Mouse (Mus musculus) MEL-GATA-1-ER (cell line): Measurements from ENCODE around the gene Cxcr3.

Experiments used
- DNase-seq: peaks from one replicate; pipeline ENCODE4 v3.0.0-alpha.2; 2012; ENCODE audit warnings: low read depth; ENCODE audit errors: extremely low read depth

Cxcr3 gene

DNA sequence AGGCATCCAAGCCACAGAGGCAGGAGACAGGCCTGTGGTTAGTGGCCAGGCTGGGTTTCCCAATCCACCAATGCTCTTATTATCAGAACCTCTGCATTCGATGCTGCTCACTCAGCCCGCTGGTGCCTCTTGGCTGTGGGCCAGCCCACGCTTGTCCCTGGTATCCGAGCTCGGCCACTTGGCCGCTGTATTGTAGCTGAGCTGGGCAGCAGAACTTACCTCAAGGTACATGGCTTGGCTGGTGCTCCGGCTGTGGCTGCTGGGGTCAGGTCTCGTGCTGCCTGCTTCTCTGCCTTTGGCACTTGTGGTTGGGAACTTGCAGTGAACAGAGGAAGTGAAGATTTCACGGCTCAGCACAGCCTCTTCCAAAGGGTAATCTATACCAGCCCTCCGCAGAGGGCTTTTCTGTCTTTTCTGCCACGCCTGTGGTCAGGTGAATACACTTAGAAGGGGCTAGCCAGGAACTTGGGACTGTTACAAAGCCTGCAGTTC is at the start of gene Cxcr3:
Gene Cxcr3 (minus strand): TSS at position 442 of the 492 bp plus-strand sequence.
- DNase-seq, result peak; percentile 47

DNA sequence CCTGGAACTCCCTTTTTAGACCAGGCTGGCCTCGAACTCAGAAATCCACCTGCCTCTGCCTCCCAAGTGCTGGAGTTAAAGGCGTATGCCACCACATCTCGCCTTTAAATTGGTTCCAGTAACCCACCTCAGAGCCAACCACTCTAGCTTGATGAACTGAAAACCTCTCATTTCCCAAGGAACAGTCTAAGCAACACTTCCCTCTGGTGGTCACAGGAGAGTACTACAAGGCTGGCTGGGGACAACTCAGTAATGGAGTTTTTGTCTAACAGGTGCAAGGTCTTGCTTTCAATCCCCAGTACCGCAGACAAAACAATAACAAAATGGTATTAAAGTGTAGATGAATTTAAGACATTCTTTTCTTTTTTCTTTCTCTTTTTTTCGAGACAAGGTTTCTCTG is 38.0 kb upstream of the Cxcr3 start:
- peak; percentile 49 for DNase-seq

GRCm38 (mm10) chrX:101770307-101770706 is 36.2 kb upstream of the Cxcr3 start:
- peak; percentile 76 for DNase-seq

DNA sequence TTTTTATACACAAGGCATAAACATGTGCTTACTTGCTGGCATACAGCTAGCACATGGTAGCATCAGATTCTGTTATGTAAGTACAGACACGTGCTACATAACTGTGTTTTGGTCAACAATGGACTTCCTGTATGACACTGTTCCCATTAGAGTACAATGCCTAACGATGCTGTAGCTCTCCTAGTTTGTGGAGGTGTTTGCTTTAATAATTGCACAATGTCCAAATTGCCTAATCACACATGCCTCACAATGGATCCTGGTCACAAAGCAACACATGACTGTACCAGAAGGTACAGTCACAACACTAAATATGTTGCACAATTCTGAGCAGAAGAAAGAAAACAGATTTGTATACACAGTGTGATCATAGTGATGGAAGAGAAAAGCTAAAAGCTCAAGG is 35.4 kb upstream of the Cxcr3 start:
- DNase-seq, result no peak

DNA sequence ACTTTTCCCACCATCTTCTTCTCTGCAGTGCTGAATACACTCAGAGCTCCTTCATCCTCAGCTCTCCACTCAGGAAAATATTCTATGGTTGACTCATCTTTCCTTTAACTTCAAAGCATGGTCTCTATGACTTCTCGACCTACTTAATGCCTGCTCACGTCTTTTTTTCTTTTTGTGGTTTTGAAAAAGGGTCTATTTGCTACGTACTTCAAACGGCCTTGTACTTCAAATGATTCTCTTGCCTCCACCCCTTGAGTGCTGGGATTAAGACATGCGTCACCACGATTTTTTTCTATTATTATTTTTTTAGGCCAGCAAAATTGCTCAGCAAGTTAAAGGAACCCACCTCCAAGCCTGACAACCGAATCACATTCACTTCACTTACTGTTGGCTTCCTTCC is 33.2 kb upstream of the Cxcr3 start:
- DNase-seq, result no peak

- DNase-seq, result no peak
Observed at GRCm38 (mm10) chrX:101765111-101765510, 31.0 kb upstream of the Cxcr3 start.

DNA sequence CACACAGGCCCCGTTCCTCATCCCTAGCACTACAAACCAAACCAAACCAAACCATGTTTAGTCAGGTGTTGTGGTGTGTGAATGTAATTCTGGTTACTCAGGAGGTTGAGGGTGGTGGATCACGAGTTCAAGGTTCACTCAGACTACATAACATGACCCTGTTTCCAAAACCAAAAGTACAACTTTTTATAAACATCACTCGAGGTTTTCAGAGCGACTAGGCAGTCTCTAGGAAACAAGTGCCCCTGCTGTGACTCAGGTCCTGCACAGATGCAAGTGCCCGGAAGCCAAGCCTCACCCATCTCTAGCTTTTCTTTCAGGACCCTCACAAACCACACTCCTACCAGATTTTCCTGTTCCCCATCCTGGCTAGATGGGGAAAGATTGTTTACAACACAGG is 30.6 kb upstream of the Cxcr3 start:
- DNase-seq, result no peak

DNA sequence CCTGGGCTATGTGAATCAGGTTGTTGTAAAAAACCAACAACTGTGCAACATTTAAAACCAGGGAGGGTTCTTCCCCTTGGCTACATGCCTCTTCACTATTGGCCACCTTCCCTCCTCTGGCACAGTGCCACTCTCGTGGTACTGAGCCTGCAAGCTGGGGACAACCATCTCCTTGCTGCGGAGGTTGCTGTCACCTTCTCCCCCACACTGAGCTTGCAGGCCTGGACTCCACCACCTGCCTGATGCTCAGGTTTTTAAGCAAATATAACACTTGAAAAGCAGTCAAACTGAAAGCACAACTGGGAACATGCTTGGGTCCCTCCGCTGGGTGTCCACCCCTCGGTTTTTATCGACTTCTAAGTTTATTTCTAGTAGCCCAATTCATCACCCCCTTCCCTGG is 20.4 kb upstream of the Cxcr3 start:
- no peak for DNase-seq

DNA sequence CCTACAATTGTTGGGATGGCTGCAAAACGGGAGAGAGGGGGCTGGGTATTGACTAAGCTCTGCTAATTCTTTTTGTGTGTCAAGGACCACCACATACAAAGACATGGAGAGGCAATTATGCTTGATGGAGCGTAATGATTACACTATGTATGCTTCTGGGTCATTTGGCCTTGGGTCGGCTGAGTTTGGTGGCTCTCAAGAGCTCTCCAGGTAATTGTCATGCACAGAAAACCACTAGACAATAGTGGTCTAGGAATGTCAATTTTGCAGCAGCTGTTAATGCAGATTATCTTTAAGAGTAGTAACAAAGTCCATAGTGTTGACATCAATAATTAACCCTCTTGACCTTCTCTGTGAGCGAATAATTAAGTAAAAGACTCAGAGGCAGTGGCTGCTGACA is 16.1 kb upstream of the Cxcr3 start:
- DNase-seq, result no peak

GRCm38 (mm10) chrX:101741064-101741433 is 7.0 kb upstream of the Cxcr3 start:
- DNase-seq, result no peak

DNA sequence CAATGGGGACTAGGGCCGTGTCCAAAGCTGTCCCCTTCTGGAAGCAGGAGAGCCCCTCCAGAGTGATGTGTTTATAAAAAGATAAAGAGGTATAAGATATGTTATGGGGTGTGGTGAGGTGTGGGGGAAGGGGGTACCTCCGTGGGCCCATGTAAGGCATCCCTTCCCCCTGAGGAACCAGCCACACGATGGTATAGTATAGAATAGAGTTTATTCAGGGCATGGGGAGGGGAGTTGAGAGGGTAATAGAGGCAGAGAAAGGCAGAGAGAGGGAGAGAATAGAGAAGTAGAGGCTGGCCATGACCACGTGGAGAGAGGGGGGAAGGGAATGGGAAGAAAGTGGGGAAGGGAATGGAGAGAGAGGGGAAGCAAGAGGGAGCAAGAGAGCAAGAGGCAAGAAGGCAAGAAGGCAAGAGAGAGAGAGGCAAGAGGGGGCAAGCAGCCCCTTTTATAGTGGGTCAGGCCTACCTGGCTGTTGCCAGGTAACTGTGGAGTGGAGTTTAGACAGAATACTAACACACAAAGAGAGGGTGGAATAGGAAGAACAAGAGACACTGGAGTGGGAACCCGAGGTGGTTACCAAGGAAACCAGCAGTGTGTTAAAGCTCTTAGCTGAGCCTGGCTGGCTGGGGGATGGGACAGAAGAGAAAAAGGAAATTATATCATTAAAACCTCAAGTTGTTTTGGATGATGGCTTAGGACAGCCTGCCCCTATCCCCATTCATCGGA is 6.4 kb upstream of the Cxcr3 start:
- DNase-seq, result no peak

DNA sequence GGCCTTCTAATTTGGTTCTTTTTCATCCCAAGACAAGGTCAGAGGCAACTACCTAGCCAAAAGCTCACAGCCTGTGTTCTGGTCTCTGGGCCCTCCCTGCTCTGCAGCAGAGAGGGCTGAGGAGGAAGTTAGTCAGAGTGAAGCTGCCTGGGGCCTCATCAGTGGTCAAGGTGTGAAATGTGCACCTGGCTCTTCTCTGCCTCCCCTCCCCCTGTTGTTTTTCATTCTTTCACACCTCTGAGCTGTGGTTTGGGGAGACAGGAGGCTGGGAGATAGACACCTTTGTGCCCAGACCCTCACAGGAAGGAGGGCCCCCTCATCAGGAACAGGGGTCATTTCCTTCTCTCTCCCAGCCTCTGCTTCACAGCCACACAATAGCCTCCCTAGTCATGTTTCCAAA is 3.1 kb upstream of the Cxcr3 start:
- no peak for DNase-seq

GRCm38 (mm10) chrX:101734981-101735380 is 912 bp upstream of the Cxcr3 start:
- no peak for DNase-seq

GRCm38 (mm10) chrX:101733288-101733687 is 781 bp downstream of the Cxcr3 start:
- DNase-seq, result peak; percentile 38

- DNase-seq, result no peak
Observed at GRCm38 (mm10) chrX:101732644-101733043, 1.4 kb downstream of the Cxcr3 start.

GRCm38 (mm10) chrX:101730010-101730409 is 4.1 kb downstream of the Cxcr3 start:
- no peak for DNase-seq

DNA sequence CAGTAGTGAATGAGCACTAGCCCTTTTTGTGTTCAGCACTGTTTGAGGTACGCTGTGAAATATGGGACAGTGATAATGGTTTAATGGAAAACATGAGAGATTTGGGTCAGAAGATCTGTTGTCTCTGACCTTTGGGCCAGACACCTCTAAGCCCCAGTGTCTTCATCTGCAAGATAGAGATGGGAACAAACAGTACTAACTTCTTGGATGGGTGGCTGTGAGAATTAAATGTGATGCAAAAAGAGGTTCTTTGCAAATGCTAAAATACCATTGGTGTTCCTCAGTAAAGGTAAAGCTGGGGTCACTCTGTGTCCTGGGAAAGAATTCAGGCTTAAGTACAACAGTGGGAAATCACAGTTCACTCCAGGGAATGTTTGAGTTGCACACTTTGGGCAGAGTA is 13.7 kb downstream of the Cxcr3 start:
- no peak for DNase-seq

- DNase-seq, result no peak
Observed at GRCm38 (mm10) chrX:101705111-101705510, 29.0 kb downstream of the Cxcr3 start.

GRCm38 (mm10) chrX:101698232-101698631 is 35.8 kb downstream of the Cxcr3 start:
- no peak for DNase-seq

- no peak for DNase-seq
Observed at GRCm38 (mm10) chrX:101697537-101697936, 36.5 kb downstream of the Cxcr3 start.

DNA sequence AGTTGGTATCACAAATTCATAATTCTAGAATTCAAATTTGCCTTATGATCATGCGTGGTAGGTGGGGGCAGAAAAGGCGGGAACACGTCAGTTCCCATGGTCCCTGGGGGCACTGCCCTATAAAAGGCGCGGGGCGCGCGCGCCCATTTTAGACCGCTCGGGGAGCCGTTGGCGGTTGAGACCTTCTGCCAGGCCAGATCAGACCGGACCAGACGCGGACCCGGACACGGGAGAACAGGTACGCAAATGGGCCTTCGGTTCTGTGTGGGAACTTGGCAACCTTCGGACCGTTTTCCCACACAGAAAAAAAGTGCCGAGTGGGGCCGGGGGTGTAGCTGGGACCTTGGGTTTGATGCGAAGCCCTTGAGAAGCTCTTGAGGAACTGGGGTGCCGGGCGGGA is 38.4 kb downstream of the Cxcr3 start:
- no peak for DNase-seq
